Mouse (Mus musculus) E14TG2a.4 (cell line): Measurements from ENCODE around the gene Gpld1.

Experiments used
- CTCF ChIP-seq: conservative IDR thresholded peaks from 2 replicates; pipeline ENCODE4 v1.5.1; 2014; ENCODE audit warnings: low read length
- NANOG ChIP-seq: IDR thresholded peaks from 2 replicates; pipeline ENCODE4 v1.6.1; 2014; ENCODE audit warnings: borderline replicate concordance, low read length, mixed read lengths

DNA sequence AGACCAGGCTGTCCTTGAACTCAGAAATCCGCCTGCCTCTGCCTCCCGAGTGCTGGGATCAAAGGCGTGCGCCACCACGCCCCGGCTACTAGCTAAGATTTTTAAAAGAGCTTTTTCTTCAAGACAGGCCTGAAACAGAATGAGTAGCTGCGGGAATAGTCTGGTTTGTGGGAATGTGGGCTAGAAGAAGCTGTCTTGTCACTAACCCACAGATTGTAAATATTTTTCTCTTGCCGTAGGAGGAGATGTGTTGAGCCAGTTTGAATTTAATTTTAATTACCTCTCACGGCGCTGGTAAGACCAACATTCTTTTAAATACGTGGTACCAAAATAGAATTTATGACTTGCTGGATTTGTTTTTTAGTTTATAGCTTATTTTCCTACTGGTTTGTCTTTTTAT is 15.7 kb downstream of the Gpld1 start:
- no peak for TF ChIP-seq CTCF
- TF ChIP-seq NANOG: no peak
